Mouse (Mus musculus): ENCODE results near the gene Vps8.

DNA sequence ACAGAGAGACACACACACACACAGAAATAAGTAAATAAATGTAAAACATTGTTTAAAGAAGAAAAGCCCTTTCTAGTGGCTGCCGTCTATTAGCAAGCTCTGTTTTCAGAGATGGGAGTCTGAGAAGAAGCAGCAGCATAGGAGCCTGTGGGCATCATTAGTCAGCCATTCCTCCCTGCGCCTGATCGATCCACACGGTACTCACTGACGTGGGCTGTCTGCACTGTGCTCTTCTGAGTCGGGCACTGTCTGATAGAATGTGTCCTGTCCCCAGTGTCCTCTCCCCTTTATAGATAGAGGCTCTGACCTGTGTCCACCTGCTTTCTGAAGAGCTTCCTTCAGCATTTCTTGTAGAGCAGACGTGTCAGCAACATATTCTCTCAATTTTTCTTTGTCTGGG is 127.5 kb downstream of the Vps8 start:
- TF ChIP-seq CTCF (IDR thresholded peaks at IDR 0.05; ENCODE audit: low read depth, low read length) = no peak
- no peak for TF ChIP-seq GATA1 (IDR thresholded peaks at IDR 0.05; ENCODE audit: borderline replicate concordance, low read length)
- no peak for TF ChIP-seq TAL1 (conservative IDR thresholded peaks at IDR 0.05; ENCODE audit: low read depth, low read length)
- no peak for TF ChIP-seq POLR2AphosphoS5 (IDR thresholded peaks at IDR 0.05; ENCODE audit: insufficient replicate concordance, low read depth, low read length)
- TF ChIP-seq GATA2 (IDR thresholded peaks at IDR 0.05; ENCODE audit: borderline replicate concordance, low read depth, low read length) = no peak
